Mouse (Mus musculus) intestine, embryonic 14.5 days (tissue): ENCODE data around the gene Ankrd33. TPM values are rescaled to one million over a fixed set of nuclear protein-coding genes. Genes with fewer than 3 reads are reported as not detected.
"Not testable (repeated sequence)": the region's sequence is repeated elsewhere in the genome, so short reads cannot be mapped to it uniquely, and the experiment has no call there.

ENCODE experiments used
- ATAC-seq: fragments of 200-750 bp; cut with Nextera tagmentation; replicated peaks from 2 replicates; pipeline ENCODE4 v1.8.0; 2017; ENCODE audit warnings: low read depth, moderate number of reproducible peaks, moderate TSS enrichment, moderate library complexity; ENCODE audit not compliant: low FRiP score, low TSS enrichment
- DNase-seq: peaks from one replicate; pipeline ENCODE4 v3.0.0-alpha.2; 2018; ENCODE audit warnings: low spot score
- H3K27ac ChIP-seq: fragments of 300-500 bp; sonication (generic); 2 replicates; pipeline ENCODE4 v1.5.1; 2014; ENCODE audit warnings: low read depth, mild to moderate bottlenecking, control low read depth
- H3K27me3 ChIP-seq: fragments of 300-500 bp; sonication (generic); replicated peaks from 2 replicates; pipeline ENCODE4 v1.6.1; 2014; ENCODE audit warnings: low read length, control low read depth; ENCODE audit not compliant: control insufficient read depth, insufficient read depth
- H3K36me3 ChIP-seq: fragments of 300-500 bp; sonication (generic); 2 replicates; pipeline ENCODE4 v1.6.1; 2014; ENCODE audit warnings: low read length, control low read depth; ENCODE audit not compliant: control insufficient read depth, insufficient read depth
- H3K4me1 ChIP-seq: fragments of 300-500 bp; sonication (generic); replicated peaks from 2 replicates; pipeline ENCODE4 v1.6.1; 2014; ENCODE audit warnings: low read length, control low read depth, mixed read lengths; ENCODE audit not compliant: control insufficient read depth, insufficient read depth
- H3K4me2 ChIP-seq: fragments of 300-500 bp; sonication (generic); 2 replicates; pipeline ENCODE4 v1.6.1; 2014; ENCODE audit warnings: low read length
- H3K4me3 ChIP-seq: fragments of 300-500 bp; sonication (generic); 2 replicates; pipeline ENCODE4 v1.5.1; 2014; ENCODE audit warnings: low read depth, low read length, control low read depth, mixed read lengths
- H3K9ac ChIP-seq: fragments of 300-500 bp; sonication (generic); 2 replicates; pipeline ENCODE4 v1.6.1; 2014; ENCODE audit warnings: mild to moderate bottlenecking, low read length
- H3K9me3 ChIP-seq: fragments of 300-500 bp; sonication (generic); 2 replicates; pipeline ENCODE4 v1.6.1; 2016; ENCODE audit warnings: low read length, control low read depth; ENCODE audit not compliant: control insufficient read depth
- WGBS: fragments of 180-500 bp; shearing (Covaris S2); extraction: QIAGEN DNeasy Blood & Tissue Kit; methylation state at CpG from one replicate; pipeline ENCODE4 v1.1.7; 2014; 5-methylcytosine and 5-hydroxymethylcytosine counted together
- polyA plus RNA-seq: library from polyadenylated mRNA; unstranded; fragments of >200 nt; fragmentation: Nextera tagmentation; extraction: Ambion mirVana; gene quantifications from 2 replicates; pipeline ENCODE4 v1.2.1, GENCODE M21; 2014

Gene Ankrd33
- polyA plus RNA-seq, 1 experiment from 2014 or later, result not detected

DNA sequence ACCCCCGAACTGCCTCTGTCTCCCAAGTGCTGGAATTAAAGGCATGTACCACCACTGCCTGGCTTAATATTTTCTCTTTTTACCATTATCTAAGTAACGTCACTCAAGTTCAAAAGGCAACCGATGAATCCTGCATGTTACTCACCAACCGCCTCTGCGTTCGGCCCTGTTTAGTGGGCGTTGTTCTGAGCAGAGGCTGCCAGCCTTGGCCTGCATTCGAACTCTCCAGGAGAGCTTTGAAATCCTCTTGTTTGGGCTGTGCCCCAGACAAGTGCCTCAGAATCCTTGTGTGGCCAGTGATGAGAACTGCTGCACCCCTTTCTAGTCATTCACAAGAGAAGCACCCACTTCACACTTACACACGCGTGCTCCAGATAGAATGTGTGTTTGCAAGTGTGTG lies 9.5 kb upstream of the Ankrd33 start:
- no peak overlapping the region for H3K4me3 ChIP-seq
- H3K9ac ChIP-seq, result no peak overlapping the region
- DNase-seq (no peak), ATAC-seq (no peak)
- no peaks in the 10 kb centered on the region for H3K27me3 ChIP-seq
- H3K27ac ChIP-seq, result no peak overlapping the region
- H3K4me2 ChIP-seq, result no peak overlapping the region
- no peaks in the 10 kb centered on the region for H3K4me1 ChIP-seq
- WGBS, result 85% methylated on average over 10 of the region's 10 CpGs
- no peaks in the 10 kb centered on the region for H3K9me3 ChIP-seq
- H3K36me3 ChIP-seq, result no peaks in the 10 kb centered on the region

DNA sequence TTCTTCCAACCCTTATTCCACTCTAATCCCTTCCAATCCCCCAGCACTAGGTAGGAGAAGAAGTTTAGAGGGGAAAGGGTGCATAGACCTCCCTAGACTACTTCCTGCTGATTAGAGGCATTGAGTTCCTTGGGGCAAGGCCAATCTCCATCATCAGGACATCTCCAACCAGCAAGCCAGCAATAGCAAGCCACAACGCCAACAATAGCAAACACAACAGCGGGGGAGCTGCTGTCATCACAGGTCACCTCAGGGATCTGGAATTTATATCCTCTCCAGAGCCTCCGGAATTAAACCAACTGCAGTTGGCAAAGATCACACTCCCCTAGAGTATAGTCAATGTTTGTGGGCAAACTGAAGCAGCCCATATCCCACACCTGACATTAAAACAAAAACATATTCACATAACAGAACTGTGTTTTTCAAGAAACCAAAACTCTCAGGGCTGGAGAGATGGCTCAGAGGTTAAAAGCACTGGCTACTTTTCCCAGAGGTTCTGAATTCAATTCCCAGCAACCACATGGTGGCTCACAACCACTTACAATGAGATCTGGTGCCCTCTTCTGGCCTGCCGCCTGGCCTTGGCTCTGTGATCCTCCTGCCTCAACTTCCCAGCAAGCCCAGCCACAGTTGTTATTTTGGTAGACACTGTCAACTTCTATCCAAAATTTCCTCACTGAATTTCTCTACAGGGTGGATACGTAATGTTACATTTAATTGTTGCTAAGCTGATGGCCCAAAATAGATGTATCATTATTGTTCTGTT lies 7.5 kb upstream of the Ankrd33 start:
- H3K4me1 ChIP-seq, result no peaks in the 10 kb centered on the region
- H3K36me3 ChIP-seq, result no peaks in the 10 kb centered on the region
- WGBS, result 86% methylated on average over 5 of the region's 5 CpGs
- no peaks in the 10 kb centered on the region for H3K27me3 ChIP-seq
- no peak overlapping the region for H3K4me3 ChIP-seq
- ATAC-seq (no peak), DNase-seq (no peak)
- H3K9me3 ChIP-seq, result no peaks in the 10 kb centered on the region
- no peak overlapping the region for H3K9ac ChIP-seq
- no peak overlapping the region for H3K4me2 ChIP-seq
- no peak overlapping the region for H3K27ac ChIP-seq

DNA sequence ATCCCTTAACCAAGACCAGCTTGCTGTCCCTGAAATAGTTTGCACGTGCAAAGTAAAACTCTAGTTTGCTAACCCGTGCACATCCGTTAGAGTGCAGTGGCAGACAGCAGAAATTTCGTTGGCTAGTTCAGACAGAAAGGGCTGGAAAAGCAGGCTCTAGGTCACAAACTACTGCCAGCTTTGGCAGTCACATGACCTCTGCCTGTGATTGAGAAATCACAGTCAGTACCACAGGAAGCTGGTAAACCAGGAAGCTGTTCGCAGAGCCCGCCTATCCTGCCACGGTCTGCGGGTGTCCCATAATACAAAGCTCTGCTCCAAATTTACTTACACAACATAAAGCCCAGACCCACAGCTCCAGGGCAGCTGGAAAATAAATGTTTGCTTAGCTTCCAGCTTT lies 2.4 kb upstream of the Ankrd33 start:
- no peaks in the 10 kb centered on the region for H3K27me3 ChIP-seq
- no peak overlapping the region for H3K4me3 ChIP-seq
- 60% methylated on average over 8 of the region's 8 CpGs for WGBS
- DNase-seq, result no peak
- H3K9ac ChIP-seq, result no peak overlapping the region
- H3K27ac ChIP-seq, result peak overlapping the region; percentile 33; the same call in 1 of the 2 replicates
- no peaks in the 10 kb centered on the region for H3K36me3 ChIP-seq
- H3K9me3 ChIP-seq, result no peaks in the 10 kb centered on the region
- H3K4me1 ChIP-seq, result no peaks in the 10 kb centered on the region
- ATAC-seq, result no peak
- no peak overlapping the region for H3K4me2 ChIP-seq

DNA sequence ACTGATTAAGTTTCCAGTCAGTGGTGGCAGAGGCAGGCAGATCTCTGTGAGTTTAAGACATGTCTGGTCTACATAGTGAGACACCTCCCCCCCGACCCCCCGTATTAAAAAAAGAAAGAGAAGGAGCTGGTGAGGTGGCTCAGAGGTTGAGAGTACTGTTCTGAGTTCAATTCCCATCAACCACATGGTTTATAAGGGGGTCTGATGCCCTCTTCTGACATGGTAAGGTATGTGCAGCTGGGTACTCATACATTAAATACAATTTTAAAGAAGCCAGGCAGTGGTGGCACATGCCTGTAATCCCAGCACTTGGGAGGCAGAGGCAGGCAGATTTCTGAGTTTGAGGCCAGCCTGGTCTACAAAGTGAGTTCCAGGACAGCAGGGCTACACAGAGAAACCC lies 1.8 kb upstream of the Ankrd33 start:
- not testable (repeated sequence) for H3K9ac ChIP-seq, H3K9me3 ChIP-seq, H3K4me1 ChIP-seq, H3K4me3 ChIP-seq, H3K4me2 ChIP-seq, H3K27me3 ChIP-seq, H3K27ac ChIP-seq, ATAC-seq, DNase-seq, H3K36me3 ChIP-seq
- WGBS, result 87% methylated on average over 2 of the region's 2 CpGs

DNA sequence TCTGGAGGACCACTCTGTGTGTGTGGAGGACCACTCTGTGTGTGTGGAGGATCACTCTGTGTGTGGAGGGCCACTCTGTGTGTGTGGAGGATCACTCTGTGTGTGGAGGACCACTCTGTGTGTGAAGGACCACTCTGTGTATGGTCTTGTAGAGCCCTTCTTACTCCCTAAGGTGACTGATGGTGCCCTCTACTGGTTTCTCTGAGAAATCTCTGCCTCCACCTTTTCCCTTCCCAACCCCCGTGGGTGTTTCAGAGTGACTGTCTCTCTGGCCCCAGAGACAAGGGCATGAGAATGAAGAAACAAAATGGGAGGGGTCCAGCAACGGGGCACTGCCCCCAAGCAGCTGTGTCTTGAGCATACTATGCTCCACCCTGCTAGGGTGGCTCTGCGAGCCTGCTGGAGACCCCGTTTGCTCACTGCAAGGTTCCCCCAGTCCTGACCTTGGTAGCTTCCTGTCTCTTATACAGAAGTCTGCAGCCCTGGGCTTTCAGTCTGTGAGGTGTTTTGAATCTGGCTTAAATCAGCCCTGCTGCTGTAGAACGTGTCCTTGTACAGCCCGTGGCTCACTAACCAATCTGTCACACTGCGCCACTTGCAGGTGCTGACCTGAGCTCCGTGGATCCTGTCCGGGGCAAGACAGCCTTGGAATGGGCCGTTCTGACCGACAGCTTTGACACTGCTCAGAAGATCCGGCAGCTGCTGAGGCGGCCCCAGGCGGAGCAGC lies 3.0 kb downstream of the Ankrd33 start:
- Histone ChIP-seq H3K27ac (no peak overlapping the region), H3K4me1 (peaks cover 5% of the 10 kb centered on the region; the same call in 1 of the 2 replicates), H3K36me3 (no peaks in the 10 kb centered on the region), H3K4me3 (no peak overlapping the region), H3K4me2 (no peak overlapping the region), H3K9ac (no peak overlapping the region), H3K9me3 (no peaks in the 10 kb centered on the region), H3K27me3 (no peaks in the 10 kb centered on the region)
- 46% methylated on average over 14 of the region's 14 CpGs for WGBS
- no peak for DNase-seq
- ATAC-seq, result no peak; the same call in 1 of the 2 replicates

DNA sequence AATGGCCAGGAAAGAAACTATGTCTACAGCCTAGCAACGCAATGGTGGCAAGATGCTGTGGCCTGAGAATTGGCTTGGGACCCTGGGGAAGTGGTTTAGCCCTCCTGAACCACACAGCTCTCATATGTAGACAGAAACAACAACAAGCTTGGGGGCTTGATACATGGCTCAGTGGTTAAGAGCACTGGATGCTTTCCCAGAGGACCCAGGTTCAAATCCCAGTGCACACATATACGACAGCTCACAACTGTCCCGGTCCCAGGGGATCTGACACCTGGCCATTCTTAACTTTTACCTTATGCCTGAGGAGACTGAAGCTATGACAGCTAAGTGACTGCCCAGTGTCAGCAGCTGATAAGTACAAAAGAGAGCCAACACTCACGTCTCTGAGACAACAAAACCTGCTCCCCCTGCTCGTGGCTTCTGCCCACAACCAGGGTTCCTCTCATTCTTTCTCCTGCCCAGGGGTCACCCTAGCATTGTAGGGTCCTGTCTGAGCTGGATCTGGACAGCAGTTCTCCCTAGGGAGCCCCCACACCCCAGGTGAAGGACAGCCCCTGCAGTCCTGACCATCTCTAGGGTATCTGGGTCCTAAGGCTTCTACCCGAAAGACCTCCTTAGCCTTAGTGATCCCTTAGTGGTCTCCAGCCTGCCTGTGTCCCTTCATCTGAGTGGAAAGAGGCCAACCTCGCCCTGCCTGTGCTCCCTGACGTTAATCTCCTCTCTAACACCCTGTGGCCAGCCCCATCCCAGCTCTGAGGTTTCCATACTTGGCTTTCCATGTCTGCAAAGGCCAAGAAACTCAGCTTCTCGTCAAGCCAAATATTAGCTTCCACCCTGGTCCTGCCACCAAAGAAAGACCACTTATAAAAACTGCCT lies 6.1 kb downstream of the Ankrd33 start:
- Histone ChIP-seq H3K9ac (no peak overlapping the region), H3K36me3 (no peaks in the 10 kb centered on the region), H3K4me3 (no peak overlapping the region), H3K9me3 (no peaks in the 10 kb centered on the region), H3K4me1 (peaks cover 5% of the 10 kb centered on the region; the same call in 1 of the 2 replicates), H3K4me2 (no peak overlapping the region), H3K27me3 (no peaks in the 10 kb centered on the region), H3K27ac (no peak overlapping the region)
- DNase-seq, result no peak
- WGBS, result 74% methylated on average over 9 of the region's 9 CpGs
- ATAC-seq, result no peak

DNA sequence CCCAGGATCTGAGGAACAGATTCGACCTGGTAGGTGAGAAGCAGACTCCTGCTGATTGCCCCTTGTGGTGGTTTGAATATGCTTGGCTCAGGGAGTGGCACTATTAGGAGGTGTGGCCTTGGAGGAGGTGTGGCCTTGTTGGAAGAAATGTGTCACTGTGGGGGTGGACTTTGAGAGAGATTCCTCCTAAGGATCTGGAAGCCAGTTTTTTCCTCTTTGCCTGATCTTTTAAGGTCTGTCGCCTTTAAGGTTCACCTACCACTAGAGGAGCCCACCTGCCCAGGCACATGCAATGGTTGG lies 6.7 kb downstream of the Ankrd33 start:
- 16% methylated on average over 2 of the region's 2 CpGs for WGBS
- no peak for ATAC-seq

DNA sequence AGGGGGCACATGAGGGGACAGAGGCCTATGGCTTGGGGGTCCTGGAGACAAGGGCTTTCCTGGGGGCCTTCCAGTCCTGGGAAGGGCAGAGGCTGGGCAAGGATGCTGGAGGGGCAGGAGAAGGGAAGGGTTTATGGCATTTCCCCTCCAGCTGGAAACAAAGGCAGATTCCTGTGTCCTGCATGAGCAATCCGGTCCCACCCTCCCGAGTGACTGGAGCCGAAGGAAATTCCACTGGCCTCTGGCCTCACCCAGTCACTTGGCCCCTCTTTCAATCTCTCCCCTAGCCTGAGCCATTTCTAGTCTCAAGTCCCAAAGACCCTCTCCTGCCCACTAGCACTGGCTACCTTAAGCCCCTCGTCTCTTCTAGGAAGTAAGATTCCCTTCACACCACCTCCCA lies 7.6 kb downstream of the Ankrd33 start:
- 51% methylated on average over 4 of the region's 4 CpGs for WGBS
- Histone ChIP-seq H3K4me3 (no peak overlapping the region), H3K9ac (no peak overlapping the region), H3K4me2 (no peak overlapping the region), H3K9me3 (no peaks in the 10 kb centered on the region), H3K27ac (no peak overlapping the region), H3K27me3 (0 out of 2 replicates have a peak, but pooled peaks cover 4% of the 10 kb centered on the region), H3K4me1 (peaks cover 11% of the 10 kb centered on the region), H3K36me3 (no peaks in the 10 kb centered on the region)
- DNase-seq (no peak), ATAC-seq (no peak)

More for the DNA sequence above, 6.7 kb downstream of the Ankrd33 start:
- no peak for DNase-seq
- Histone ChIP-seq H3K4me2 (no peak overlapping the region), H3K9me3 (no peaks in the 10 kb centered on the region), H3K27me3 (no peaks in the 10 kb centered on the region), H3K36me3 (no peaks in the 10 kb centered on the region), H3K4me3 (no peak overlapping the region), H3K27ac (no peak overlapping the region), H3K9ac (no peak overlapping the region), H3K4me1 (peaks cover 9% of the 10 kb centered on the region; the same call in 1 of the 2 replicates)
